Mouse (Mus musculus): ENCODE measurements around the gene Padi1.

The Padi1 gene

GRCm38 (mm10) chr4:140845666-140846065 lies at the start of gene Padi1:
TSS of gene Padi1 (minus strand) at chr4:140845778.
- no peak for DNase-seq (ENCODE audit: low read depth, low spot score)

GRCm38 (mm10) chr4:140892163-140892530 lies 46.6 kb upstream of the Padi1 start:
- no peak for DNase-seq (ENCODE audit: low read depth, low spot score)

- DNase-seq (ENCODE audit: low read depth, low spot score), result no peak
Observed at GRCm38 (mm10) chr4:140891525-140892162, 46.1 kb upstream of the Padi1 start.

GRCm38 (mm10) chr4:140883852-140884251 lies 38.3 kb upstream of the Padi1 start:
- DNase-seq (ENCODE audit: low read depth, low spot score), result no peak

- no peak for DNase-seq (ENCODE audit: low read depth, low spot score)
Observed at GRCm38 (mm10) chr4:140882981-140883380, 37.4 kb upstream of the Padi1 start.

DNA sequence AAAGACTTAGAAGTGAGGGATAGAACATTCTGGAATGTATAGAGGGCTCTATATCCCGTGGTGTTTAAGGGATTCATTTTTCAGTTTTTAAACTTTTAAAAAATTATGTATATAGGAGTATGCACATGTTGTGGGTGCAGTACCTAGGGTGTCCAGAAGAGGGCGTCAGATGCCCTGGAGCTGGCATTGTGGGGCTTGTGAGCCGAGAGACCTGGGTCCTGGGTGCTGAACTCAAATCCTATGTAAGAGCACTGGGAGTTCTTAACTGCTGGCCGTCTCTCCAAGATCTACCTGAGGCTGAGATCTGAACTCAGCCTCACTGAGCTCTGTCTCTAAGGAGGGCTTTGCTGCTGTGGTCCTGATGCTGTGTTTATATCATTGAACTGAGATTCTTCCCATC lies 36.8 kb upstream of the Padi1 start:
- DNase-seq (ENCODE audit: low read depth, low spot score), result no peak

DNA sequence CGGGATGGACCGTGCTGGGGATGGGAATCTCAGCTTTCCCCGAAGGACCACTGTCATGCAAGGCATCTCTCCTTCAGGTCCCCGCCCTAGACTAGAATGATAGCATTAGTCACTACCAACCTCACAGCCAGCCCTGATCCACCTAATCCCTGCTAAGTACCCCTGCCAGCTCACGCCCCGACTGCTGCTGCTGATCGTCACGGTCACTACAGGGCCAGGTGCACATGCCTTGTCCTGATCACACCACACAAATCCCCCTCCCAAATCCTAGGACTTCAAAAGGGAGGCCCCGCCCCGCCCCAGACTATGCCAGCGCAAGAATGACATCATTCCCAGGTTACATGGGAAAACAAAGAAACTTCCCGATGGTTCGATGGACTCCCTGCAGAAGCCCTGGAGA lies 36.2 kb upstream of the Padi1 start:
- DNase-seq (ENCODE audit: low read depth, low spot score), result peak; percentile 56

DNA sequence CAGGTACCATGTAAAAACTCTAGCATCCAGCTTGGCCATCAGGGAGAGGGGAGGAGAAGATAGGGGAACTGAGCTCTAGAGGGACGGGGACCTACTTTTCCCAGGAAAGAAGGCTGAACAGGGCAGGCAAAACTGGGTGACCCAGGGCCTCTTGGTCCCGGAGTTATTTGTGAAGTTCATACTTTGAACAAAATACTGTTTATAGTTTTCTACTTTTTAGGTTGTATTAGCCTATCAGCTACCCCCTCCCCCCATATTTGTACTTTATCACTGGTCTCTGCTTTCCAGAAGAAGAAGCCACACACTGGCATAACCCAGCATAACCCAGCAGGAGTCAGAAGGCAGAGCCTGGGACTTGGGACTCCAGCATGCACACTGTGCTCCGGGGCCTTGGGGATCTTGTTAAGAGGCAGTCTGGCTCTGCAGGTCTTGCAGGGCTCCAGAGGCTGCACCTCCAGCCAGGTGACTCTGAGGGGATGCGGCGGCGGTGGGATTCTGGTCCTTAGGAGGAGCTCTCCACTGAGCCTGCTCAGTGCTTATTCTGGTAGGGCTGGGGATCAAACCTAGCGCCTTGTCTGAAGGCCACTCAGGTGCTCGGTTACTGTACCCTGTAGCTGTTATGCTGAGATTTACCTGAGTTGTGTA lies 35.6 kb upstream of the Padi1 start:
- no peak for DNase-seq (ENCODE audit: low read depth, low spot score)

DNA sequence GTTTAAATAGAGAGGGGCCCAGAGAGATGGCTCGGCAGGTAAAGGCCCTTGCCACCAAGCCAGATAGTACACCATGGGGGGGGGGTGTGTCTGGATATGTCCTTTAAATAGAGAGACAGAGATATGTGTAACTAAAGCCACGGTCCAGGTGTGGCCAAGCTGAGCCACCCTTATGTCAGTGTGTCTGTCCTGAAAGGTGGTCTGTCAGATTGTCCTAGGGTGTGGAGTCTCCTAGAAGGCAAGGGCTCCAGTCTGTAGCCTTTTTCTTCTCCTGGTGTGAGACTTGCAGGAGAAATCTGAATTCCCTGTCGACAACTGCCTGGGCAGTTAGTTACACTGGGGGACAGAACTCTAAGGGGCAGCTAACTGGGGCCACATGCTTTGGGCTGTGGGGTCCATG lies 34.6 kb upstream of the Padi1 start:
- no peak for DNase-seq (ENCODE audit: low read depth, low spot score)

- DNase-seq (ENCODE audit: low read depth, low spot score), result no peak
Observed at GRCm38 (mm10) chr4:140879739-140880138, 34.2 kb upstream of the Padi1 start.

DNA sequence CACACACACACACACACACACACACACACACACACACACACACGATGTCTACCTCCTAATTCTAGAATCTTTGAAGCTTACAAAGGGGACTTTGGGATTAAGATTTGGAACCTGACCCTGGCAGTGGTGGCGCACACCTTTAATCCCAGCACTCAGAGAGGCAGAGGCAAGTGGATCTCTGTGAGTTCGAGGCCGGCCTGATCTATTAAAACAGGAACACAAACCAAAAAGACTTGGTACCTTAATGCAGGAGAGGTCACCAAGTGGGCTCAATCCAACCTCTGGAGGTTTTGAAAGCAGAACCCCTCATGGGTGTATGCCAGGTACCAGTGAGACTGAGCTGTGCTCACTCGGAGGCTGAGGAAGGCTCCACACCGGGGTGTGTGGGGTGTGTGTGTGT lies 33.5 kb upstream of the Padi1 start:
- no peak for DNase-seq (ENCODE audit: low read depth, low spot score)

DNA sequence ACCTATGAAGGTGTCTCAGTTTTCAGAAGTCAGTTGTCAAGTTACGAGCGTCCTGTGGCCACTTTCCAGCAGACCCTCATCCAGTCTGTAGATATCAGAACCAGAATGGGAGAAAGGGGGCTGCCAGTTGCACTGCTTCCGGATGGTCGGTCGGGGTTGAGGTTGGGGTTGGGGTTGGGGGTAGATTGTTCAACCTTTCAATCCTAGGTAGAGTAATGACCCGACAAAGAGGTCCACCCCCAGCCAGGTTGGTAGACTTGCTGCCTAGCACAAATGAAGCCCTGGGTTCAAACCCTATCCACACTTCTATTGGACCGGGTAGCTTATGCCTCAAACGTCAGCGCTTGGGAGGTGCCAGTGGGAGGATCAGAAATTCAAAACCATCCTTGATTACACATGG lies 33.1 kb upstream of the Padi1 start:
- no peak for DNase-seq (ENCODE audit: low read depth, low spot score)

GRCm38 (mm10) chr4:140877441-140877840 lies 31.9 kb upstream of the Padi1 start:
- no peak for DNase-seq (ENCODE audit: low read depth, low spot score)

DNA sequence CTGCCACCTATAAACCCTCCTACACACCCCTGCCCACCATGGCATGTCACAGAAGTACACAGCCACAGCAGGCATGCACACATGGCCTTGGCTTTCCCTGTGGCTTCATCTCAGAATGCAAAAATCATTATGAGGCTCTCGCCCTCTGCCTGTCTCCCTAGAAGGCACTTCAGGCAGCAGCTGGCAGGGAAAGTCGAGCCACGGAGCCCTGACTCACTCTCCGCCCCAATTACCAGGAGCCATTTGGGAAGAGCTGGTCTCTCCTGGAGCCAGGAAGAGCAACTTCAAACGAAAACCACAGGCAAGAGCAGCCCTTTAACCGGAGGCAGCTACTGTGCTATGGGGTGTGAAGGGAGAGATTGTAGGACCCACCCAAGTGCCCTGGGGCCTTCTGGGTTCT lies 31.1 kb upstream of the Padi1 start:
- DNase-seq (ENCODE audit: low read depth, low spot score), result no peak

- no peak for DNase-seq (ENCODE audit: low read depth, low spot score)
Observed at GRCm38 (mm10) chr4:140876161-140876560, 30.6 kb upstream of the Padi1 start.

GRCm38 (mm10) chr4:140873011-140873410 lies 27.4 kb upstream of the Padi1 start:
- DNase-seq (ENCODE audit: low read depth, low spot score), result no peak

- no peak for DNase-seq (ENCODE audit: low read depth, low spot score)
Observed at GRCm38 (mm10) chr4:140872686-140872992, 27.1 kb upstream of the Padi1 start.

GRCm38 (mm10) chr4:140871851-140872685 lies 26.5 kb upstream of the Padi1 start:
- no peak for DNase-seq (ENCODE audit: low read depth, low spot score)

GRCm38 (mm10) chr4:140871376-140871775 lies 25.8 kb upstream of the Padi1 start:
- no peak for DNase-seq (ENCODE audit: low read depth, low spot score)

DNA sequence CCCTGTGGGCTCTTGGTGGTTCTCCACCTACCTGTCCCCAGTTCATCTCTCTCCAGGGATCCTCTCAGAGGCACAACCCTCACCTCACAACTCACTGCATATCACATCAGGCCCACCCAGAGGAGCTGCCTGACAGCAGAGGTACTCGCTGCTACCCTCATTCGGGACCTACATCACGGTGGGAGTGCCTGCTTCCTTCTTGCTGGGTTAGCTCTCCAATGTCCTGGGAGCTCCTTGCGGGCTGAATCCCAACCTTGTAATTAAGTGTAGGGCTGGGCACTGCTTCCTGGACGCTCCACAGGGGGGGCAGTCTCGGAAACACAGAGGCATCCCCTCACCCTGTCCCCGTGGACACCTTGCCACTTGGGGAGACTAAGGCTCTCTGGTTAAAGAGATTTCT lies 25.3 kb upstream of the Padi1 start:
- no peak for DNase-seq (ENCODE audit: low read depth, low spot score)

GRCm38 (mm10) chr4:140869945-140870344 lies 24.4 kb upstream of the Padi1 start:
- DNase-seq (ENCODE audit: low read depth, low spot score), result no peak

DNA sequence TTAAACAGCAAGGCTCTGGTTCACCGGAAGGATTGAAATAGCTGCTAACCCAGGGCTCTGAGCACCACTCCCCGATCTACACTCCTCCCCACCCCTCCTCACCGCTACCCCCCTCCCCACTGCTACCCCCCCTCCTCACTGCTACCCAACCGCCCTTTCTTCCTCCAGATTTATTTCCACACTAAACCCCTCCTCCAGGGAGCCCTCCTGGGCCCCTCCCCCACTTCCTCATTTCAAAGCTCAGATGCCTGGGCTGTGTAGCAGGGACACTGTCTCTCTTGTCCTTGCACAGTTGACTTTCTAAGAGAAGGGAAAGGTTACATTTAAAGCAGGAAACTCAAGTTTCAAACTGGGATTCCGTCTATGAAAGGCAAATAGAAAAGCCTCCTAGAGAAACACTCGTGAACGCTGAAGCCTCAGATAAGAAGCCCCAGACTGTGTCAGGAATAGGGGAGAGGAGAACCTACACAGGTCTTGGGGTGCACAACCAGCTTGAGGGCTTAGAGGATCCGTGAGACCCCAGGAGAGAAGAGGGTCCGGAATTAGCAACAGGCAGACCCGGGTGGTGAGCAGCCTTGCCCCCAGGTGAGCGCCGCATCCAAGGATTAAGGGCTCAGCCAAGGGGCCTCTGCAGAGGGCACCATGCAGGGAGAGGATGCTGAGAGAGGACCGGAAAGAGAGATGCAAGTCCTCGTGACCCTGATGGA lies 23.1 kb upstream of the Padi1 start:
- no peak for DNase-seq (ENCODE audit: low read depth, low spot score)
